Mouse (Mus musculus): ENCODE data around the gene Snx9.

DNA sequence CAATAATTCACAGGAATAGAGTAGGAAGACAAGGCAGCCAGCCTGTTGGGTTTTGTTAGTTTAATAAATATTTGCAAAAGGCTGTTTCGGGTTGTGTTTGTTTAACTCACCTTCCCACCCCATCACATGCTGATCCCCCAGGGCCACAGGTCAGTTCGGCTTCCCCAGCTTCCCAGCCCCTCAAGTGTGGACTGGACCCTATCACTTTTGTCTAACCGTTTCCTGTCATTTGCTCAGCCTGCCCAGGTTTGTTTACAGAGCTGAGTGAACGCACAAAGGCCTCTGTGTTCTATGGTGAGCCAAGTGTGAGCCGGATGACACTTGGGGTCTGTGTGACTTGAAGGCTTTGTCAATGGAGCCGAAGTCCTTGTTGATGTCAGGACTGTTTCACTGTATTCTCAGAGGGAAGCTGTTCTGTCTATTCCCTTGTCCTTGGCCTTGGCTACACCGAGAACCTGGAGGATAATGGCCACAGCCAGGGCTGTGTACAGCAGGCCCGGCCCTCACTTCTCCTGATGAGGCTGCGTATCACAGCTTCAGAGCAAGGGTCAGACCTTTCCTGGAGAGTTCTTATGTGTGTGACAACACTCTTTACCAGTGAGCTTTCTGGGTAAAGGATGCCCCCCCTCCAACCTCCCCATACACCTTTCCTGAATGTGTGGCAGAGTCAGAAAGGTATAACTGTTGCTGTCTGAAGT is 124.1 kb downstream of the Snx9 start:
- no peak for TF ChIP-seq CTCF (IDR thresholded peaks at IDR 0.05; ENCODE audit: low read depth, low read length)
- no peak for TF ChIP-seq POLR2A (IDR thresholded peaks at IDR 0.05; ENCODE audit: extremely low read depth, insufficient read depth, low read length)
